Mouse (Mus musculus): ENCODE measurements around the gene Acsbg1. TPM values are rescaled to one million over a fixed set of nuclear protein-coding genes. Genes with fewer than 3 reads are reported as not detected.
"Not testable (repeated sequence)": the region's sequence is repeated elsewhere in the genome, so short reads cannot be mapped to it uniquely, and the experiment has no call there.

The Acsbg1 gene
- polyA plus RNA-seq, 1 experiment: 1.8 TPM

DNA sequence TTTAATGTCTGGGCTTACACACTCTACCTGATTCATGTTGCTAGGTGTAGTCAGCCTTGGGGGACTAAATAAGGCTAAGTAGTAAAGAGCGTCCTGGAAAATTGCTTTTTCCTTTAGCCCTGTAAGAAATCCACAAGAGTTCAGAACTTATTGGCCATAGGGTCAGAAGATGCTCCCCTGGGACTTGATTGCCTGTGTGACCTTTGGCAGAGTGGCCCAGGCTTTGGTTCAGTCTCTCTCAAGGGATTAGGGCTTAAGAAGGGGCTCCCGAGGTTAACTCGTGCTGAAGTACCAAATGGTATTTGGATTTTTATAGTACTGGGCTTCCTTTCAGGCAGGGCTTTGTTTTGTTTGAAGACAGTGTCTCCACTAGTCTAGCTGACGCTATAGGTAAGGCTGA is 73.8 kb downstream of the Acsbg1 start:
- Histone ChIP-seq H3K4me3 (replicated peaks) (no peak overlapping the region), H3K9me3 (no peaks in the 10 kb centered on the region), H3K36me3 (replicated peaks; ENCODE audit: low read length) (peaks cover 42% of the 10 kb centered on the region), H3K4me1 (peaks cover 27% of the 10 kb centered on the region), H3K27me3 (replicated peaks) (no peaks in the 10 kb centered on the region)
- TF ChIP-seq FLI1 (IDR thresholded peaks at IDR 0.05; ENCODE audit: low read length) (no peak), GATA1 (IDR thresholded peaks at IDR 0.05; ENCODE audit: borderline replicate concordance, low read length) (no peak)

DNA sequence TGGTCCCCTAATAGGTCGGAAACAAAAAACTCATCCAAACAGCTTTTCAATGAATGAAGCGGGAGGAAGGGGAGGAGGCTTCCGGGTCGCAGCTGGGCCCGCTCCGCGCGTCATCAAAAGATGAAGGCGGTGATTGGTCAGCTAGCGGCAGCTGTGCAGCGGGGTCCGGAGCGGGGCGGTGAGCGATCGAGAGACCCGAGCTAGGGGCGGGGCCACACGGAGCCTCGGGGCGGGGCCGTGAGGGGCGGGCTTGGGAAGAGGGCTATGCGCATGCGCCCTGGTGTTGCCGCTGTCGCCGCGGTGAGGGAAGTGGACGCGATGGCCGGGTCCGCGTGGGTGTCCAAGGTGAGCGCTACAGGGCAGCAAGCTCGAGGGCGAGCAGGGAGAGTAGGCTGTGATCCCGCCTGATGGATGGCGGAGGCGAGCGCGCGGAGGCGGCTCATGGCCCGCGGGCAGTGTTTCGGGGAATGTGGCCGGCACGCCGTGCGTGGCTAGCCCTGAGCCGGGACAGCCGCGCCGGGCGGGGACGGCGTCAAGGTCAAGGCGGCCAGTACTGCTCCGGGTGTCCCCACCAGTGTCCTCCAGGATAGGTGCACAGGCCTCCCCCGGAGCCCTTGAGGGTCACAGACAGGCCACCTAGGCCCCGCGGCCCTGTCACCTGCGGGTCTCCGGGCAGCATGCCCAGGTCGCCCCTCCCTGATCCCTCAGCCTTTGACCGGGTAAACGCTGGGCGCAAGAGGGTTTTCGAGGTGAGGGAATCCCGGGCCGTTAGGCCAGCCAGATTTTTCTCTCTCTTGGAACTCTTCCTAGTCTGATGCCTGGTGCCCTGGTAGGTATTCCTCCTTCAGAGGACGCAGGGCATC is 75.2 kb downstream of the Acsbg1 start, which contains the start of gene Idh3a:
Gene Idh3a (plus strand): TSS at position 136 of the 863 bp plus-strand sequence.
- Histone ChIP-seq H3K36me3 (replicated peaks; ENCODE audit: low read length) (peaks cover 27% of the 10 kb centered on the region), H3K27me3 (replicated peaks) (no peaks in the 10 kb centered on the region), H3K9me3 (no peaks in the 10 kb centered on the region), H3K4me1 (peaks cover 27% of the 10 kb centered on the region), H3K4me3 (replicated peaks) (peak within 1 kb of the TSS; percentile 99)
- no peak for TF ChIP-seq GATA1 (IDR thresholded peaks at IDR 0.05; ENCODE audit: borderline replicate concordance, low read length)
- no peak for TF ChIP-seq FLI1 (IDR thresholded peaks at IDR 0.05; ENCODE audit: low read length)

DNA sequence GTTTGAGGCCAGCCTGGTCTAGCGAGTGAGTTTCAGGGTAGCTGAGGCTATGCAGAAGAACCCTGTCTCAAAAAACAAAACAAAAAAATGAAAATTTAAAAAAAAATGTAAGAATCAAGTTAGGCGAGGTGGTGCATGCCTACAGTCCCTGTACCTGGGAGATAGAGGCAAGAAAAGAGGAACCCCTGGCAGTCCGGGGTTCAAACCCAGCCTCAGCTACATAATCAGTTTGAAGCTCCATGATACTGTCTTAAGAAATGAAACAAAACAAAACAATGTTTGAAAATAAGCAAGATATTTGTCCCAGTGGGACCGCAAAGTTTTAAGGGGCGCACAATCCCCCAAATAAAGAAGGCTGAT is 75.9 kb downstream of the Acsbg1 start:
- no peaks in the 10 kb centered on the region for H3K27me3 ChIP-seq (replicated peaks)
- peaks cover 27% of the 10 kb centered on the region for H3K4me1 ChIP-seq
- H3K36me3 ChIP-seq (replicated peaks; ENCODE audit: low read length): peaks cover 23% of the 10 kb centered on the region
- TF ChIP-seq GATA1 (IDR thresholded peaks at IDR 0.05; ENCODE audit: borderline replicate concordance, low read length): no peak
- TF ChIP-seq FLI1 (IDR thresholded peaks at IDR 0.05; ENCODE audit: low read length): no peak
- H3K9me3 ChIP-seq: no peaks in the 10 kb centered on the region
- H3K4me3 ChIP-seq (replicated peaks): peak overlapping the region; percentile 99

GRCm38 (mm10) chr9:54584127-54584526 is 77.5 kb downstream of the Acsbg1 start:
- H3K36me3 ChIP-seq (replicated peaks; ENCODE audit: low read length): not testable (repeated sequence)

DNA sequence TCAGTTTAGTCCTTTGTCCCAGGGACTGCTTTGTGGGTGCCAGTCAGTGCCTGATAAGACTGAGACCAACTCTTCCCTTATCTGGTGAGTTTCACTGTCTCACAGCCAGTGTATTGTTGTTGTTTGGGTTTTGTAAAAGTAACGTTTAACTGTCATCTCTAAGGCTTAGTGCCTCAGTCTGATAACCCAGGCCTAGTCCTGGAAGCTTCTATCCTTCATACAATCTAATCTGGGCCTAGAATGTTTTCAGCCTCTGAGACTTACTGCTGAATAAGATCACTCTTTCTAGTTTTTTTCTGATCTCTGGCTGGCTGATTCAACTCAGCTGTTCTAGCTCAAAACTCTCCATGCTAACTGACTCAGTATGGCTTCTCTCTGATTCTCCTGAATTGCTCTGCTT is 78.0 kb downstream of the Acsbg1 start:
- peaks cover 4% of the 10 kb centered on the region for H3K36me3 ChIP-seq (replicated peaks; ENCODE audit: low read length)
- H3K27me3 ChIP-seq (replicated peaks): peaks cover 3% of the 10 kb centered on the region
- no peak overlapping the region for H3K4me3 ChIP-seq (replicated peaks)
- peaks cover 26% of the 10 kb centered on the region for H3K4me1 ChIP-seq
- TF ChIP-seq FLI1 (IDR thresholded peaks at IDR 0.05; ENCODE audit: low read length) (no peak), GATA1 (IDR thresholded peaks at IDR 0.05; ENCODE audit: borderline replicate concordance, low read length) (no peak)
- peaks cover 3% of the 10 kb centered on the region for H3K9me3 ChIP-seq

More at GRCm38 (mm10) chr9:54584127-54584526, 77.5 kb downstream of the Acsbg1 start:
- not testable (repeated sequence) for H3K4me3 ChIP-seq (replicated peaks); H3K27me3 ChIP-seq (replicated peaks); H3K9me3 ChIP-seq
- peaks cover 27% of the 10 kb centered on the region for H3K4me1 ChIP-seq

GRCm38 (mm10) chr9:54571130-54571839 is 90.4 kb downstream of the Acsbg1 start:
- peaks cover 3% of the 10 kb centered on the region for H3K27me3 ChIP-seq (replicated peaks)
- no peaks in the 10 kb centered on the region for H3K9me3 ChIP-seq
- TF ChIP-seq FLI1 (IDR thresholded peaks at IDR 0.05; ENCODE audit: low read length) (no peak), GATA1 (IDR thresholded peaks at IDR 0.05; ENCODE audit: borderline replicate concordance, low read length) (no peak)
- no peaks in the 10 kb centered on the region for H3K4me1 ChIP-seq
- no peak overlapping the region for H3K4me3 ChIP-seq (replicated peaks)
- no peaks in the 10 kb centered on the region for H3K36me3 ChIP-seq (replicated peaks; ENCODE audit: low read length)

- H3K4me3 ChIP-seq (replicated peaks): no peak overlapping the region
- H3K4me1 ChIP-seq: 0 out of 2 replicates have a peak, but pooled peaks cover 6% of the 10 kb centered on the region
- TF ChIP-seq FLI1 (IDR thresholded peaks at IDR 0.05; ENCODE audit: low read length) (no peak), GATA1 (IDR thresholded peaks at IDR 0.05; ENCODE audit: borderline replicate concordance, low read length) (no peak)
- H3K27me3 ChIP-seq (replicated peaks): peaks cover 3% of the 10 kb centered on the region
- H3K36me3 ChIP-seq (replicated peaks; ENCODE audit: low read length): no peaks in the 10 kb centered on the region
- no peaks in the 10 kb centered on the region for H3K9me3 ChIP-seq
These were observed 92.9 kb downstream of the Acsbg1 start for GRCm38 (mm10) chr9:54568732-54569131.

DNA sequence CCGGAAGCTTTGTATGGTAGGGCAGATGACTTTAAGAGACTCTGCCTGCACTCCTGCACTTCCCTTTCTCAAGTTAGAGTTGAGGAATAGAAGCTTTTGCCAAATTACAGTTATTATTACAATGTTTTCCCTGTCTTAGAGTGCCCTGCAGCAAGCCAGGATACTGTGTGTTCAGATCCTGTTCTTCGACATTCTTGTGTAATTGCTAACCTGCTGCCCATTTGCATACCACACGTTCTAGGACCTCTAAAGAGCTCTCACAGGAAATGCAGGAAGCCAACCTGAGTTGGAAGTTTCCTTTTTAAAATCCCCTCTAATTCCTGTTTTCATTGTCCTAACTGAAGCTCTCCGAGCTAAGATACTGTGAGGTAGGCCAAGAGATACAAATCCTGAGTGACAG is 94.7 kb downstream of the Acsbg1 start:
- H3K36me3 ChIP-seq (replicated peaks; ENCODE audit: low read length): no peaks in the 10 kb centered on the region
- TF ChIP-seq GATA1 (IDR thresholded peaks at IDR 0.05; ENCODE audit: borderline replicate concordance, low read length) (no peak), FLI1 (IDR thresholded peaks at IDR 0.05; ENCODE audit: low read length) (no peak)
- H3K4me1 ChIP-seq: 0 out of 2 replicates have a peak, but pooled peaks cover 6% of the 10 kb centered on the region
- H3K27me3 ChIP-seq (replicated peaks): peaks cover 7% of the 10 kb centered on the region
- H3K9me3 ChIP-seq: no peaks in the 10 kb centered on the region
- no peak overlapping the region for H3K4me3 ChIP-seq (replicated peaks)

GRCm38 (mm10) chr9:54560831-54561601 is 100.7 kb downstream of the Acsbg1 start:
- Histone ChIP-seq H3K36me3 (replicated peaks; ENCODE audit: low read length) (no peaks in the 10 kb centered on the region), H3K4me1 (peaks cover 20% of the 10 kb centered on the region), H3K27me3 (replicated peaks) (peaks cover 26% of the 10 kb centered on the region), H3K4me3 (replicated peaks) (no peak overlapping the region), H3K9me3 (no peaks in the 10 kb centered on the region)
- TF ChIP-seq FLI1 (IDR thresholded peaks at IDR 0.05; ENCODE audit: low read length) (no peak), GATA1 (IDR thresholded peaks at IDR 0.05; ENCODE audit: borderline replicate concordance, low read length) (no peak)

Measured in megakaryocyte, embryonic 14.5 days (primary cell).